ENCODE assay signal across 18 mouse cellular contexts in the genomic region with DNA sequence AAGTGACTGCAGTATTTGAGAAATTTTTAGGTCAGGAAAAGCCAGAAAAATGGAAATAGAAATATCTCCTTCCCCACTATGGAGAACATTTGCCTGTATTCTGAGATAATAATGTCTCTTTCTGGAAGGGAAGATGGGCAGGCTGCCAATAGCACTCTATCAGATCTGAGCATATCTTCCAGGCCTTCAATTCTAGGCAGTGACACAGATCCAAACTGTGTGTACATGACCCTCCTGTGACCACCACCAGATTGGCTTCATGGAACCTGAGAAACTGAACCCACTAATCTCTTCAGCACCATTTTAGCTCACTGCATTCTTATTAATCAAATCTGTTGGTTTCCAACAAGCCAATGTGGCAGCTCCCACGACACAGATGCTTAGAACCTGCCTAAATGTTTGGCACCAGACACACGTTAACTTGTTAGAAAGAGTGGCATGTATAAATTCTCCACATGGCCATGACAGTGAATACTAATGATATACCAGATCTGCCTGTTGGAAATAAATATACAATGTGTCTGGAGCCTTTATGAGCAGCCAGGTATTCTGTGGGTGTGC. TPM values are rescaled to one million over a fixed set of nuclear protein-coding genes. Genes with fewer than 3 reads are reported as not detected.
DNase-seq lines count a peak whose midpoint lies in the region; ATAC-seq and TF ChIP-seq lines count a peak whose summit lies in the region.
"Had no signal": no experiment of that assay in that cellular context is flagged by ENCODE, and none has a peak within 500 bp of the region (broad histone marks: within the 10 kb centered on the region; RNA-seq: fewer than 3 reads in every experiment).

No protein-coding gene starts in this region.

- TF ChIP-seq CTCF in layer of hippocampus, adult 2 months (conservative IDR thresholded peaks at IDR 0.05) = no peak
- no peak for TF ChIP-seq CTCF in heart, adult 2 months (IDR thresholded peaks at IDR 0.05)

- no peaks in the 10 kb centered on the region for H3K36me3 ChIP-seq in forebrain, embryonic 14.5 days (ENCODE audit: control insufficient read depth, insufficient read depth, low read length)
- H3K36me3 ChIP-seq in forebrain, embryonic 11.5 days (ENCODE audit: control insufficient read depth, insufficient read depth, low read length) = no peaks in the 10 kb centered on the region
- no peaks in the 10 kb centered on the region for H3K36me3 ChIP-seq in heart, adult 2 months (ENCODE audit: control insufficient read depth, insufficient read depth, low read length)
- no peaks in the 10 kb centered on the region for H3K36me3 ChIP-seq in heart, embryonic 11.5 days (ENCODE audit: control insufficient read depth, insufficient read depth, low read length)
- H3K36me3 ChIP-seq: liver, embryonic 15.5 days; midbrain, embryonic 10.5 days; neural tube, embryonic 13.5 days had no signal

- no peak for TF ChIP-seq EP300 in heart, adult 2 months (IDR thresholded peaks at IDR 0.05; ENCODE audit: insufficient read depth, low read depth, low read length)

- no peaks in the 10 kb centered on the region for H3K9me3 ChIP-seq in forebrain, embryonic 14.5 days (replicated peaks; ENCODE audit: control insufficient read depth, low read length)
- no peaks in the 10 kb centered on the region for H3K9me3 ChIP-seq in forebrain, embryonic 11.5 days (ENCODE audit: control insufficient read depth, low read length)
- H3K9me3 ChIP-seq in heart, embryonic 11.5 days (replicated peaks; ENCODE audit: control insufficient read depth, low read length) = no peaks in the 10 kb centered on the region
- H3K9me3 ChIP-seq: liver, embryonic 15.5 days; midbrain, embryonic 10.5 days; neural tube, embryonic 13.5 days had no signal

- 56% methylated on average over 2 of the region's 2 CpGs for WGBS in forebrain, embryonic 14.5 days
- WGBS in forebrain, embryonic 11.5 days = 77% methylated on average over 2 of the region's 2 CpGs
- WGBS in heart, adult 2 months = 57% methylated on average over 2 of the region's 2 CpGs
- WGBS in heart, embryonic 11.5 days (ENCODE audit: insufficient replicate concordance) = 63% methylated on average over 2 of the region's 2 CpGs

- no peak overlapping the region for H3K27ac ChIP-seq in forebrain, embryonic 14.5 days (ENCODE audit: low read depth, low read length)
- no peak overlapping the region for H3K27ac ChIP-seq in forebrain, embryonic 11.5 days (ENCODE audit: low read depth, low read length)
- H3K27ac ChIP-seq in layer of hippocampus, adult 2 months = peak overlapping the region; percentile 82
- H3K27ac ChIP-seq in heart, adult 2 months = no peak overlapping the region
- H3K27ac ChIP-seq in heart, embryonic 11.5 days (ENCODE audit: low read depth, low read length) = no peak overlapping the region
- H3K27ac ChIP-seq: liver, embryonic 15.5 days; midbrain, embryonic 10.5 days; neural tube, embryonic 13.5 days had no signal

- TF ChIP-seq POLR2A in heart, adult 2 months (IDR thresholded peaks at IDR 0.05; ENCODE audit: insufficient read depth, low read depth, low read length) = no peak

- intact Hi-C loops in left cerebral cortex, postnatal 25 days (cut with DNase I) = no loop called here
- intact Hi-C loops in heart, adult 2 months (cut with DNase I) = no loop called here

- no peaks in the 10 kb centered on the region for H3K79me2 ChIP-seq in heart, adult 2 months (replicated peaks; ENCODE audit: control insufficient read depth, insufficient read depth, low read length)

- H3K9ac ChIP-seq in forebrain, embryonic 14.5 days (ENCODE audit: low read length) = no peak overlapping the region
- H3K9ac ChIP-seq in forebrain, embryonic 11.5 days (ENCODE audit: low read length) = no peak overlapping the region
- no peak overlapping the region for H3K9ac ChIP-seq in heart, adult 2 months (ENCODE audit: low read depth, low read length)
- no peak overlapping the region for H3K9ac ChIP-seq in heart, embryonic 11.5 days (ENCODE audit: low read depth, low read length)
- H3K9ac ChIP-seq: liver, embryonic 15.5 days; neural tube, embryonic 13.5 days had no signal

- H3K4me3 ChIP-seq in forebrain, embryonic 14.5 days (ENCODE audit: low read depth, low read length) = no peak overlapping the region
- no peak overlapping the region for H3K4me3 ChIP-seq in forebrain, embryonic 11.5 days (ENCODE audit: low read depth, low read length)
- no peak overlapping the region for H3K4me3 ChIP-seq in layer of hippocampus, adult 2 months
- no peak overlapping the region for H3K4me3 ChIP-seq in heart, adult 2 months
- H3K4me3 ChIP-seq in heart, embryonic 11.5 days (ENCODE audit: low read depth, low read length) = no peak overlapping the region
- H3K4me3 ChIP-seq: liver, embryonic 15.5 days; midbrain, embryonic 10.5 days; neural tube, embryonic 13.5 days had no signal

- H3K4me2 ChIP-seq in forebrain, embryonic 14.5 days (ENCODE audit: low read length) = no peak overlapping the region
- no peak overlapping the region for H3K4me2 ChIP-seq in forebrain, embryonic 11.5 days (ENCODE audit: low read depth, low read length, severe bottlenecking)
- no peak overlapping the region for H3K4me2 ChIP-seq in heart, embryonic 11.5 days
- H3K4me2 ChIP-seq: liver, embryonic 15.5 days; neural tube, embryonic 13.5 days had no signal

- DNase-seq in forebrain, embryonic 14.5 days (ENCODE audit: low spot score) = peak; percentile 16
- no peak for DNase-seq in forebrain, embryonic 11.5 days (ENCODE audit: low spot score)
- peak; percentile 5 to 30 for DNase-seq in adrenal gland, postnatal 36 days
- DNase-seq in layer of hippocampus, adult 2 months (ENCODE audit: low spot score in 2 of 2) = peak; percentile 69 to 78
- DNase-seq in left cerebral cortex, postnatal 25 days (ENCODE audit: low spot score in 2 of 2) = peak; percentile 27 to 76
- DNase-seq in heart, adult 2 months = no peak
- DNase-seq: B cell, adult 2 months; cerebellum, adult 8-10 months; gastrocnemius, postnatal 25 days had no signal

- no peaks in the 10 kb centered on the region for H3K27me3 ChIP-seq in forebrain, embryonic 14.5 days (replicated peaks; ENCODE audit: control insufficient read depth, insufficient read depth, low read length)
- no peaks in the 10 kb centered on the region for H3K27me3 ChIP-seq in forebrain, embryonic 11.5 days (ENCODE audit: control insufficient read depth, insufficient read depth, low read length)
- no peaks in the 10 kb centered on the region for H3K27me3 ChIP-seq in heart, adult 2 months (ENCODE audit: control insufficient read depth, insufficient read depth, low read length)
- H3K27me3 ChIP-seq in heart, embryonic 11.5 days (ENCODE audit: control insufficient read depth, insufficient read depth, low read length) = no peaks in the 10 kb centered on the region
- H3K27me3 ChIP-seq: liver, embryonic 15.5 days; neural tube, embryonic 13.5 days had no signal

- H3K4me1 ChIP-seq in forebrain, embryonic 14.5 days (ENCODE audit: control insufficient read depth, insufficient read depth, low read length) = no peaks in the 10 kb centered on the region
- H3K4me1 ChIP-seq in forebrain, embryonic 11.5 days (replicated peaks; ENCODE audit: control insufficient read depth, insufficient read depth, low read length) = no peaks in the 10 kb centered on the region
- H3K4me1 ChIP-seq in heart, adult 2 months (ENCODE audit: control insufficient read depth, insufficient read depth, low read length) = no peaks in the 10 kb centered on the region
- no peaks in the 10 kb centered on the region for H3K4me1 ChIP-seq in heart, embryonic 11.5 days (ENCODE audit: control insufficient read depth, insufficient read depth, low read length)
- H3K4me1 ChIP-seq: liver, embryonic 15.5 days; midbrain, embryonic 10.5 days; neural tube, embryonic 13.5 days had no signal

- ATAC-seq in forebrain, embryonic 14.5 days = no peak
- no peak for ATAC-seq in forebrain, embryonic 11.5 days (replicated peaks; ENCODE audit: low FRiP score)
- no peak for ATAC-seq in megakaryocyte-erythroid progenitor cell, adult 5-6 weeks (replicated peaks; ENCODE audit: low FRiP score, low TSS enrichment, poor library complexity, severe bottlenecking)
- no peak for ATAC-seq in heart, embryonic 11.5 days (replicated peaks; ENCODE audit: insufficient number of reproducible peaks, low FRiP score, low TSS enrichment)
- ATAC-seq: inflammation-experienced regulatory T-cells, adult 6 months had no signal

RNA-seq across cellular contexts. Expression of a gene that starts 12.5 kb away (rescaled TPM):
- polyA plus RNA-seq in forebrain, embryonic 14.5 days (2014; fragmentation: Nextera tagmentation; extraction: Ambion mirVana) = not detected in 2 replicates
- polyA plus RNA-seq in forebrain, embryonic 11.5 days (2014; fragmentation: Nextera tagmentation; extraction: Ambion mirVana) = not detected in 2 replicates
- not detected for total RNA-seq in adrenal gland, postnatal 36 days (2021)
- not detected for total RNA-seq in layer of hippocampus, adult 2 months (2021)
- not detected for total RNA-seq in left cerebral cortex, postnatal 25 days (2021)
- total RNA-seq in heart, adult 2 months (2021) = not detected
- polyA plus RNA-seq in heart, adult 2 months (2012; rRNA removed) = not detected in 2 replicates
- total RNA-seq in megakaryocyte-erythroid progenitor cell, adult 5-6 weeks (2014; fragmentation: Nextera tagmentation) = not detected in 2 replicates
- total RNA-seq in megakaryocyte-erythroid progenitor cell, adult 5-6 weeks (2017) = not detected in 2 replicates
- not detected in 2 replicates for polyA plus RNA-seq in heart, embryonic 11.5 days (2014; fragmentation: Nextera tagmentation; extraction: Ambion mirVana)
- total RNA-seq: gastrocnemius, postnatal 25 days had no signal
- polyA plus RNA-seq: heart, postnatal 0 days; inflammation-experienced regulatory T-cells, adult 6 months; large intestine, adult 2 months; liver, embryonic 15.5 days; midbrain, embryonic 10.5 days; neural tube, embryonic 13.5 days had no signal

RNA-seq across cellular contexts. Expression of a gene that starts 38.8 kb away (rescaled TPM):
- polyA plus RNA-seq in forebrain, embryonic 14.5 days (2014; fragmentation: Nextera tagmentation; extraction: Ambion mirVana) = not detected in 2 replicates
- not detected in 2 replicates for polyA plus RNA-seq in forebrain, embryonic 11.5 days (2014; fragmentation: Nextera tagmentation; extraction: Ambion mirVana)
- total RNA-seq in adrenal gland, postnatal 36 days (2021) = not detected
- total RNA-seq in layer of hippocampus, adult 2 months (2021) = not detected
- not detected for total RNA-seq in left cerebral cortex, postnatal 25 days (2021)
- not detected for total RNA-seq in heart, adult 2 months (2021)
- not detected in 2 replicates for polyA plus RNA-seq in heart, adult 2 months (2012; rRNA removed)
- total RNA-seq in megakaryocyte-erythroid progenitor cell, adult 5-6 weeks (2014; fragmentation: Nextera tagmentation) = not detected in 2 replicates
- not detected in 2 replicates for total RNA-seq in megakaryocyte-erythroid progenitor cell, adult 5-6 weeks (2017)
- not detected in 2 replicates for polyA plus RNA-seq in heart, embryonic 11.5 days (2014; fragmentation: Nextera tagmentation; extraction: Ambion mirVana)
- total RNA-seq: gastrocnemius, postnatal 25 days had no signal
- polyA plus RNA-seq: embryonic facial prominence, embryonic 14.5 days; heart, postnatal 0 days; large intestine, adult 2 months; liver, embryonic 15.5 days; midbrain, embryonic 10.5 days; neural tube, embryonic 13.5 days had no signal

RNA-seq across cellular contexts. Expression of a gene that starts 42.7 kb away (rescaled TPM):
- not detected in 2 replicates for polyA plus RNA-seq in forebrain, embryonic 14.5 days (2014; fragmentation: Nextera tagmentation; extraction: Ambion mirVana)
- polyA plus RNA-seq in forebrain, embryonic 11.5 days (2014; fragmentation: Nextera tagmentation; extraction: Ambion mirVana) = not detected in 2 replicates
- total RNA-seq in adrenal gland, postnatal 36 days (2021) = not detected
- not detected for total RNA-seq in layer of hippocampus, adult 2 months (2021)
- not detected for total RNA-seq in left cerebral cortex, postnatal 25 days (2021)
- total RNA-seq in heart, adult 2 months (2021) = not detected
- not detected in 2 replicates for polyA plus RNA-seq in heart, adult 2 months (2012; rRNA removed)
- not detected in 2 replicates for total RNA-seq in megakaryocyte-erythroid progenitor cell, adult 5-6 weeks (2014; fragmentation: Nextera tagmentation)
- not detected in 2 replicates for total RNA-seq in megakaryocyte-erythroid progenitor cell, adult 5-6 weeks (2017)
- not detected in 2 replicates for polyA plus RNA-seq in heart, embryonic 11.5 days (2014; fragmentation: Nextera tagmentation; extraction: Ambion mirVana)
- total RNA-seq: gastrocnemius, postnatal 25 days had no signal
- polyA plus RNA-seq: heart, postnatal 0 days; inflammation-experienced regulatory T-cells, adult 6 months; large intestine, adult 2 months; liver, embryonic 15.5 days; midbrain, embryonic 10.5 days; neural tube, embryonic 13.5 days had no signal

RNA-seq across cellular contexts. Expression of a gene that starts 49.6 kb away (rescaled TPM):
- polyA plus RNA-seq in forebrain, embryonic 14.5 days (2014; fragmentation: Nextera tagmentation; extraction: Ambion mirVana) = not detected in 2 replicates
- not detected in 2 replicates for polyA plus RNA-seq in forebrain, embryonic 11.5 days (2014; fragmentation: Nextera tagmentation; extraction: Ambion mirVana)
- not detected for total RNA-seq in adrenal gland, postnatal 36 days (2021)
- total RNA-seq in layer of hippocampus, adult 2 months (2021) = not detected
- not detected for total RNA-seq in left cerebral cortex, postnatal 25 days (2021)
- not detected for total RNA-seq in heart, adult 2 months (2021)
- not detected in 2 replicates for polyA plus RNA-seq in heart, adult 2 months (2012; rRNA removed)
- not detected in 2 replicates for total RNA-seq in megakaryocyte-erythroid progenitor cell, adult 5-6 weeks (2014; fragmentation: Nextera tagmentation)
- total RNA-seq in megakaryocyte-erythroid progenitor cell, adult 5-6 weeks (2017) = not detected in 2 replicates
- not detected in 2 replicates for polyA plus RNA-seq in heart, embryonic 11.5 days (2014; fragmentation: Nextera tagmentation; extraction: Ambion mirVana)
- total RNA-seq: gastrocnemius, postnatal 25 days had no signal
- polyA plus RNA-seq: embryonic facial prominence, embryonic 14.5 days; heart, postnatal 0 days; large intestine, adult 2 months; liver, embryonic 15.5 days; midbrain, embryonic 10.5 days; neural tube, embryonic 13.5 days had no signal

RNA-seq across cellular contexts. Expression of a gene that starts 53.2 kb away (rescaled TPM):
- polyA plus RNA-seq in forebrain, embryonic 14.5 days (2014; fragmentation: Nextera tagmentation; extraction: Ambion mirVana) = not detected in 2 replicates
- not detected in 2 replicates for polyA plus RNA-seq in forebrain, embryonic 11.5 days (2014; fragmentation: Nextera tagmentation; extraction: Ambion mirVana)
- not detected for total RNA-seq in adrenal gland, postnatal 36 days (2021)
- not detected for total RNA-seq in layer of hippocampus, adult 2 months (2021)
- not detected for total RNA-seq in left cerebral cortex, postnatal 25 days (2021)
- not detected for total RNA-seq in heart, adult 2 months (2021)
- not detected in 2 replicates for polyA plus RNA-seq in heart, adult 2 months (2012; rRNA removed)
- total RNA-seq in megakaryocyte-erythroid progenitor cell, adult 5-6 weeks (2014; fragmentation: Nextera tagmentation) = not detected in 2 replicates
- not detected in 2 replicates for total RNA-seq in megakaryocyte-erythroid progenitor cell, adult 5-6 weeks (2017)
- polyA plus RNA-seq in heart, embryonic 11.5 days (2014; fragmentation: Nextera tagmentation; extraction: Ambion mirVana) = not detected in 2 replicates
- total RNA-seq: gastrocnemius, postnatal 25 days had no signal
- polyA plus RNA-seq: heart, postnatal 0 days; inflammation-experienced regulatory T-cells, adult 6 months; large intestine, adult 2 months; liver, embryonic 15.5 days; midbrain, embryonic 10.5 days had no signal

Comparison
In these comparisons a context has a peak if more than half of its experiments do, and no peak if none do; other contexts are left out.
1. DNase-seq: peak in forebrain, embryonic 14.5 days (single experiment), adrenal gland, postnatal 36 days (2 of 2), layer of hippocampus, adult 2 months (2 of 2) and left cerebral cortex, postnatal 25 days (2 of 2); none in forebrain, embryonic 11.5 days (single experiment) and heart, adult 2 months (0 of 2).